Mouse (Mus musculus) kidney, adult 2 months (tissue): ENCODE data around the gene Ppie.

Experiments used
- CTCF ChIP-seq: fragments of 200-500 bp; conservative IDR thresholded peaks from 2 replicates; pipeline ENCODE4 v1.5.1; 2011; ENCODE audit warnings: low read depth, mild to moderate bottlenecking, control low read depth, low read length, moderate library complexity, mixed read lengths; ENCODE audit not compliant: insufficient read depth, insufficient read length
- POLR2A ChIP-seq: fragments of 200-500 bp; IDR thresholded peaks from one replicate; pipeline ENCODE4 v1.6.1; 2011; ENCODE audit warnings: low read depth, low read length, control low read depth

- no peak for TF ChIP-seq CTCF
- no peak for TF ChIP-seq POLR2A
Measured at GRCm38 (mm10) chr4:123104651-123105450, 34.9 kb downstream of the Ppie start, which contains the start of gene Bmp8b.
